Mouse (Mus musculus) hindbrain, embryonic 13.5 days (tissue): ENCODE measurements around the gene Papola. TPM values are rescaled to one million over a fixed set of nuclear protein-coding genes. Genes with fewer than 3 reads are reported as not detected.

ENCODE experiments used
- ATAC-seq: fragments of 200-750 bp; cut with Nextera tagmentation; 2 replicates; pipeline ENCODE4 v1.8.0; 2017; ENCODE audit warnings: moderate TSS enrichment; ENCODE audit not compliant: low FRiP score
- H3K27ac ChIP-seq: fragments of 300-500 bp; sonication (generic); 2 replicates; pipeline ENCODE4 v1.5.1; 2015; ENCODE audit warnings: inconsistent platforms, mild to moderate bottlenecking, moderate library complexity
- H3K27me3 ChIP-seq: fragments of 300-500 bp; sonication (generic); 2 replicates; pipeline ENCODE4 v1.6.1; 2015; ENCODE audit warnings: mild to moderate bottlenecking, inconsistent platforms
- H3K36me3 ChIP-seq: fragments of 300-500 bp; sonication (generic); 2 replicates; pipeline ENCODE4 v1.6.1; 2015; ENCODE audit warnings: mild to moderate bottlenecking, inconsistent platforms
- H3K4me1 ChIP-seq: fragments of 300-500 bp; sonication (generic); replicated peaks from 2 replicates; pipeline ENCODE4 v1.6.1; 2015; ENCODE audit warnings: inconsistent platforms
- H3K4me2 ChIP-seq: fragments of 300-500 bp; sonication (generic); 2 replicates; pipeline ENCODE4 v1.6.1; 2015; ENCODE audit warnings: inconsistent platforms, mild to moderate bottlenecking, moderate library complexity
- H3K4me3 ChIP-seq: fragments of 300-500 bp; sonication (generic); 2 replicates; pipeline ENCODE4 v1.5.1; 2015; ENCODE audit warnings: mild to moderate bottlenecking, inconsistent platforms
- H3K9ac ChIP-seq: fragments of 300-500 bp; sonication (generic); 2 replicates; pipeline ENCODE4 v1.6.1; 2015; ENCODE audit warnings: mild to moderate bottlenecking, inconsistent platforms
- H3K9me3 ChIP-seq: fragments of 300-500 bp; sonication (generic); 2 replicates; pipeline ENCODE4 v1.6.1; 2016; ENCODE audit warnings: inconsistent platforms
- WGBS: fragments of 180-500 bp; shearing (Covaris S2); methylation state at CpG from one replicate; pipeline ENCODE4 v1.1.7; 2015; 5-methylcytosine and 5-hydroxymethylcytosine counted together
- polyA plus RNA-seq: library from polyadenylated mRNA; unstranded; fragments of >200 nt; fragmentation: Nextera tagmentation; extraction: Ambion mirVana; gene quantifications from 2 replicates; pipeline ENCODE4 v1.2.1, GENCODE M21; 2015

Papola gene
- 193 and 196 TPM in 2 replicates for polyA plus RNA-seq

- peak within 1 kb of the TSS; percentile 88 for H3K4me2 ChIP-seq
- H3K4me3 ChIP-seq, result peak within 1 kb of the TSS; percentile 90
- no peaks in the 10 kb centered on the region for H3K9me3 ChIP-seq
- peak within 1 kb of the TSS; percentile 97 for H3K27ac ChIP-seq
- no peaks in the 10 kb centered on the region for H3K27me3 ChIP-seq
- ATAC-seq, result peak; percentile 95
- under 1% methylated on average over 71 of the region's 85 CpGs for WGBS
- 0 out of 2 replicates have a peak, but pooled peaks cover 3% of the 10 kb centered on the region for H3K36me3 ChIP-seq
- peaks cover 27% of the 10 kb centered on the region for H3K4me1 ChIP-seq
- H3K9ac ChIP-seq, result peak within 1 kb of the TSS; percentile 93
Observed at GRCm38 (mm10) chr12:105784196-105784999, at the start of gene Papola. Gene Papola, plus strand, starts transcription at chr12:105784694.

- H3K9ac ChIP-seq, result no peak overlapping the region
- H3K36me3 ChIP-seq, result no peaks in the 10 kb centered on the region
- 71% methylated on average over 7 of the region's 7 CpGs for WGBS
- ATAC-seq, result no peak
- H3K4me3 ChIP-seq, result no peak overlapping the region
- no peak overlapping the region for H3K4me2 ChIP-seq
- H3K27ac ChIP-seq, result no peak overlapping the region
- no peaks in the 10 kb centered on the region for H3K27me3 ChIP-seq
- no peaks in the 10 kb centered on the region for H3K4me1 ChIP-seq
- no peaks in the 10 kb centered on the region for H3K9me3 ChIP-seq
Observed at GRCm38 (mm10) chr12:105735226-105735888, 49.1 kb upstream of the Papola start.

DNA sequence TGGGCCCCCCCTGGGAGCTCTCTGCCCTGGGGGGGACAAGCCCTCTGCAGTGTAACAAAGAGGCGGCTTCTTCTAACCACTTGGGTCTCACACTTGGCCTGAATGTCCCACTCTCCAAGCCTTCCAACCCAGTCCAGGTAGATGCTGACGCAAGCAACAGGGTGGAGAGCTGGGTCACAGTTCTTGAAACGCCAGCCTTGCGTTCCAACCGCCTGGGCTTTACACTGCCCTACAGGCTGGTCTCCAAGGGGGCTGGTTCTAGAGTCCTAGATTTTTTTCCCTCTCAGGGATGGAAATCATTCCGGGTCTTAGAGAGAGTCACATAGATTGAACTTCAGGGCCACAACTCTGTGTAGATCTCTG lies 48.6 kb upstream of the Papola start:
- Histone ChIP-seq H3K27ac (no peak overlapping the region), H3K9me3 (no peaks in the 10 kb centered on the region), H3K27me3 (no peaks in the 10 kb centered on the region), H3K4me2 (no peak overlapping the region), H3K4me3 (no peak overlapping the region), H3K4me1 (no peaks in the 10 kb centered on the region), H3K9ac (no peak overlapping the region), H3K36me3 (no peaks in the 10 kb centered on the region)
- ATAC-seq, result no peak
- 93% methylated on average over 6 of the region's 6 CpGs for WGBS

GRCm38 (mm10) chr12:105738316-105739096 lies 46.0 kb upstream of the Papola start:
- ATAC-seq, result no peak
- H3K27ac ChIP-seq, result no peak overlapping the region
- no peaks in the 10 kb centered on the region for H3K36me3 ChIP-seq
- no peaks in the 10 kb centered on the region for H3K4me1 ChIP-seq
- 79% methylated on average over 15 of the region's 15 CpGs for WGBS
- H3K4me3 ChIP-seq, result no peak overlapping the region
- no peaks in the 10 kb centered on the region for H3K9me3 ChIP-seq
- no peaks in the 10 kb centered on the region for H3K27me3 ChIP-seq
- H3K4me2 ChIP-seq, result no peak overlapping the region
- H3K9ac ChIP-seq, result no peak overlapping the region

GRCm38 (mm10) chr12:105739656-105740055 lies 44.8 kb upstream of the Papola start:
- no peaks in the 10 kb centered on the region for H3K36me3 ChIP-seq
- no peaks in the 10 kb centered on the region for H3K27me3 ChIP-seq
- no peak overlapping the region for H3K4me2 ChIP-seq
- no peak overlapping the region for H3K9ac ChIP-seq
- H3K4me1 ChIP-seq, result no peaks in the 10 kb centered on the region
- no peak overlapping the region for H3K4me3 ChIP-seq
- 94% methylated on average over 8 of the region's 8 CpGs for WGBS
- H3K27ac ChIP-seq, result no peak overlapping the region
- ATAC-seq, result no peak
- no peaks in the 10 kb centered on the region for H3K9me3 ChIP-seq

- no peak for ATAC-seq
- WGBS, result 90% methylated on average over 5 of the region's 5 CpGs
Observed at GRCm38 (mm10) chr12:105748114-105748513, 36.4 kb upstream of the Papola start.

GRCm38 (mm10) chr12:105753813-105754212 lies 30.7 kb upstream of the Papola start:
- Histone ChIP-seq H3K4me1 (no peaks in the 10 kb centered on the region), H3K9me3 (no peaks in the 10 kb centered on the region), H3K36me3 (no peaks in the 10 kb centered on the region), H3K4me3 (no peak overlapping the region), H3K9ac (no peak overlapping the region), H3K27me3 (no peaks in the 10 kb centered on the region), H3K27ac (no peak overlapping the region), H3K4me2 (no peak overlapping the region)
- 91% methylated on average over 10 of the region's 10 CpGs for WGBS
- no peak for ATAC-seq

More at GRCm38 (mm10) chr12:105748114-105748513, 36.4 kb upstream of the Papola start:
- no peak overlapping the region for H3K9ac ChIP-seq
- H3K4me3 ChIP-seq, result no peak overlapping the region
- H3K27ac ChIP-seq, result no peak overlapping the region
- H3K4me2 ChIP-seq, result no peak overlapping the region
- no peaks in the 10 kb centered on the region; the same call in 1 of the 2 replicates for H3K36me3 ChIP-seq
- H3K27me3 ChIP-seq, result no peaks in the 10 kb centered on the region
- no peaks in the 10 kb centered on the region for H3K9me3 ChIP-seq
- H3K4me1 ChIP-seq, result no peaks in the 10 kb centered on the region

DNA sequence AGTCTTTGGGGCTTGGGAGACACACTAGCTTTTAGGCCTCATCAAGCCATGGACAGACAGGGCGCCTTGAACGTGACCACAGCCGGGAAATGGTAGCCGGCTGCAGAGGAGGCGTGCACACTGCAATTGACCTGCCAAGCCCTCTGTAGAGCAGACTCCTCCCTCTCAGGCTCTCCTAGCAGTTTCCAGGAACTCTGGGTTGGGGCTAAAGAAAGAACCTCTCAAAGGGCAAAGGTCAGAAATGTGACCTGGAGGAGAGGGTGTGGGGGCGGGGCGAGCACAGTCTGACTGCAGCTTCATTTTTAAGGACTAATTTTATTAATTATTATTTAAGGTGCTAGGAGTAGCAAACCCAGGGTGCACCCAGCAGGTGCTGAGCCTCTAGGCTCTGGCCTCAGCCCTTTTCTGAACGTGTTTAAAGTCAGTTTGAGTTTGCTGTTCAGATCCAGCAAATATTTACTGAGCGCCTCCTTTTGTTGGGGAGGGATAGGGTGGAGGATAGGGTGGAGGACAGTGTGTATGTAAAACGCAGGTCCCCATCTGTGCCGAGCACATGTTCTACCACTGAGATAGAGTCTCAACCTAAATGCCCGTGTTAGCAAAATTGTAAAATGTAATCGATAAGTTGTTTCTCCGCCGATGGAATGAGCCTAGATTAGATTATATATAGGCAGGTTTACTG lies 26.5 kb upstream of the Papola start:
- no peak overlapping the region for H3K9ac ChIP-seq
- ATAC-seq, result no peak
- H3K27ac ChIP-seq, result no peak overlapping the region
- H3K27me3 ChIP-seq, result no peaks in the 10 kb centered on the region
- H3K4me3 ChIP-seq, result no peak overlapping the region
- H3K9me3 ChIP-seq, result no peaks in the 10 kb centered on the region
- no peaks in the 10 kb centered on the region for H3K36me3 ChIP-seq
- no peaks in the 10 kb centered on the region for H3K4me1 ChIP-seq
- no peak overlapping the region for H3K4me2 ChIP-seq
- WGBS, result 39% methylated on average over 15 of the region's 15 CpGs

DNA sequence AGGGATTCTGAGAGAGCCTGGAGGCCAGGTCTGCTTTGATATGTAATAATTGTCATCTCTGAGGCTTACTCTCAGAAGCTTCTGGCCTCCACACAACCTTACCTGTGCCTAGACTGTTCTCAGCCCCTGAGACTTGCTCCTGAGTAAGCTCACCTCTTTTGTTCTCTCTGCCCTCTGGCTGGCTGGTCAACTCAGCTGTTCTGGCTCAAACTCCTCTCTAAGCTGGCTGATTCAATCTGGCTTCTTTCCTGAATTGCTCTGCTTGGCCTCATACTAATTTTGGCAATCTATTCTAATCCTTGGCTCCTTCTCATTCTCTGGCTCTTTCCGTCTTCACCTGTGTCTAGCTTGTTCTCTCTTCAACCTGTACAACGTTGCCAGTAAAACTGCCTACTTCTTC lies 25.6 kb upstream of the Papola start:
- H3K4me3 ChIP-seq, result no peak overlapping the region
- no peak overlapping the region for H3K4me2 ChIP-seq
- 88% methylated on average over 2 of the region's 2 CpGs for WGBS
- H3K36me3 ChIP-seq, result no peaks in the 10 kb centered on the region
- H3K27me3 ChIP-seq, result no peaks in the 10 kb centered on the region
- H3K27ac ChIP-seq, result no peak overlapping the region
- no peak for ATAC-seq
- H3K9ac ChIP-seq, result no peak overlapping the region
- H3K4me1 ChIP-seq, result no peaks in the 10 kb centered on the region
- no peaks in the 10 kb centered on the region for H3K9me3 ChIP-seq

DNA sequence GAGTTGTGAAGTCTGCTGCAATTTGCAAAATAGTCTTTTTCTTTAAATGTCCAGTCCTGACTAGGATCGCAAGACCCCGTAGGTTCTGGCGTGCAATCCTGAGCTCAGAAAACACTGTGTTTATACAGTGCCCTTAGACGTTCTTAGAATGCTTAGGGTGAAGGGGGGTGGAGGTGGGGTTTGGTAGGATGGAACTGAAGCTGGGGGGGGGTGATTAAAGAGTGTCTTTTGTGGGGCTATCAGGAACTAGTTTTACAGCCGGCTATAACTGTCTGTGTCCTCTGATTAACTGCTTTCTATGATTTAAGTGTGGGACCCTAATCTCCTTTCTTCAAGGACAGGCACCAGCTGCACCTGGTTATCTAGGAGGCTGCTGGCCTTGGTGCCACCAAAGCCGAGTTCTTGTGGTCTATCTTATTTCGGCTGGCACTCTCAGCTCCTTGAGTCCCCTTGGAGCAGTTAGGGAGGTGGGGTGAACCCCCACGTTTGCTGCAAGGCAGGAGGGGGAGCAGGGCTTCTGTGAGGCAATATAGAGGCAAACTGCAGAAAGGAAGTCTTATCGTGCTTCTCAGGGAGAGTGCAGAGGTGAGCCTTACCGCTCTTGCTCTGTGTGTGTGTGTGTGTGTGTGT lies 24.5 kb upstream of the Papola start:
- no peak overlapping the region for H3K9ac ChIP-seq
- no peaks in the 10 kb centered on the region for H3K4me1 ChIP-seq
- no peaks in the 10 kb centered on the region for H3K27me3 ChIP-seq
- no peak overlapping the region for H3K27ac ChIP-seq
- no peak for ATAC-seq
- H3K4me3 ChIP-seq, result no peak overlapping the region
- no peaks in the 10 kb centered on the region for H3K9me3 ChIP-seq
- no peak overlapping the region for H3K4me2 ChIP-seq
- WGBS, result 67% methylated on average over 10 of the region's 10 CpGs
- H3K36me3 ChIP-seq, result no peaks in the 10 kb centered on the region

DNA sequence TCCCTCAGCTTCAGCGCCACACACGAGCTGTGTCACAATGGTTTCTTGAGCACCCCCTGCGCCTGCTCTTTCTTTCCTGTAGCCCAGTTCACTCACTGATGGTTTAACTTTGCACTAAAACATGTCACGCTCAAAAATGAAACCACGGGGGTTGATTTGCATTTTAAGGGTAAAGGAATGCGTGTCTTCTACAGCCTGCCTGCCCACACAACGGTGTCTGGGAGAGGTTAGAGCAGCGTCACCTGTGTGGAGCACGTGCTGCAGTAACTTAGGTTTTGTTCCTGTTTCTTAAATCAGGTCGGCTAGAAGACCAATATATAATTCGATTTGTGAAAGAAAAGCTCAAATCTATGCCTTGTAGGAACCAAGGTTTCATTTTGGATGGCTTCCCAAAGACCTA lies 23.3 kb upstream of the Papola start:
- no peaks in the 10 kb centered on the region for H3K9me3 ChIP-seq
- H3K9ac ChIP-seq, result no peak overlapping the region
- H3K4me2 ChIP-seq, result no peak overlapping the region
- 57% methylated on average over 11 of the region's 11 CpGs for WGBS
- no peak for ATAC-seq
- H3K27me3 ChIP-seq, result no peaks in the 10 kb centered on the region
- H3K4me3 ChIP-seq, result no peak overlapping the region
- no peak overlapping the region for H3K27ac ChIP-seq
- no peaks in the 10 kb centered on the region for H3K36me3 ChIP-seq
- H3K4me1 ChIP-seq, result no peaks in the 10 kb centered on the region
